Mouse (Mus musculus): ENCODE results near the gene Hexb.

- TF ChIP-seq CTCF (IDR thresholded peaks at IDR 0.05; ENCODE audit: low read depth, low read length) = no peak
- TF ChIP-seq POLR2AphosphoS5 (IDR thresholded peaks at IDR 0.05; ENCODE audit: insufficient replicate concordance, low read depth, low read length) = no peak
- TF ChIP-seq GATA1 (IDR thresholded peaks at IDR 0.05; ENCODE audit: borderline replicate concordance, low read length) = no peak
- TF ChIP-seq GATA2 (IDR thresholded peaks at IDR 0.05; ENCODE audit: borderline replicate concordance, low read depth, low read length) = no peak
- no peak for TF ChIP-seq TAL1 (conservative IDR thresholded peaks at IDR 0.05; ENCODE audit: low read depth, low read length)
These were observed 11.8 kb downstream of the Hexb start for GRCm38 (mm10) chr13:97186346-97186745.

All from G1E (cell line).